Mouse (Mus musculus): ENCODE results near the gene Olfr316.

GRCm38 (mm10) chr11:58723914-58724313 lies 28.6 kb upstream of the Olfr316 start, which contains the start of gene Olfr318:
- TF ChIP-seq POLR2A (IDR thresholded peaks at IDR 0.05; ENCODE audit: borderline replicate concordance, extremely low read depth, insufficient read depth, insufficient read length, poor library complexity, severe bottlenecking) = no peak
- TF ChIP-seq CTCF (IDR thresholded peaks at IDR 0.05; ENCODE audit: borderline replicate concordance, extremely low read depth, insufficient read depth, insufficient read length) = no peak
